8 mouse cellular contexts compared by ENCODE assay signal in the genomic region with DNA sequence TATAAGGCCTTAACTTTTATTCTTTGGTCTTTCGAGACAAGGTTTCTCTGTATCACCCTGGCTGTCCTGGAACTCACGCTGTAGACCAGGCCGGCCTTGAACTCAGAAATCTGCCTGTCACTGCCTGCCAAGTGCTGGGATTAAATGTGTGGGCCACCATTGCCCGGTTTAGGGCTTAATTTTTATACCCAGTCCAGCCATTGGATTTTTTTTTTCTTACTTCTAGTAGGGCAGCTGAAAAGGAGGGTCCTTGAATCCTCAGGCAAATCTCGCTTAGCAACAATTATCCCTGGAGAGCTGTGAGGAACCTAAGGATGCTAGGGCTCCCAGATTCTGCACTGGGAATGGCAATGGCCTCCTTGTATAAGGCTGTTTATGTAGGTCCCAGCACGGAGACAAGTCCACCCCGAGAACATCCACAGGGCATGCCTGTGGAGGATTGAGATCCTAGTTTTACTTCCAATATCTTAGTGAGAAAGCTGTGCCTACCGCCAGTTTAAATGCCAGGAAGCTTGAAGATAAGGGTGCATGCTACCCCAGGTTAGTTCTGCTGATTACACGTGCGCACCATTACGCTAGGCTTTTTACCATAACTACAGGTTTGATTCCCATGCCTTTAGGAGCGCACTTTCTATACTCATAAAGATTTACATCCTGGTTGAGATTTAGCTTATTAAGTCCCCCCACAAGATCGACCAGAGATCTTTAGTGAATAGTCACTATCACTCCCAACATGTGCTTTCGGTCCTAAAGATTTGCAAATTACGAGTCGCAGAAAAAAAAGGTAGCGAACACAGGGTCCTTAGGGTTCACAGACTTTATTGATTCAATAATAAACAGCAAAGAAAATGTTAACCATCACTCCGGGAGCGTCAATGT. TPM values are rescaled to one million over a fixed set of nuclear protein-coding genes. Genes with fewer than 3 reads are reported as not detected.
DNase-seq lines count a peak whose midpoint lies in the region; ATAC-seq and TF ChIP-seq lines count a peak whose summit lies in the region.

No protein-coding gene starts in this region.

- no peaks in the 10 kb centered on the region for H3K9me3 ChIP-seq in neural tube, embryonic 11.5 days (ENCODE audit: control insufficient read depth, low read length)
- no peaks in the 10 kb centered on the region for H3K9me3 ChIP-seq in embryonic facial prominence, embryonic 14.5 days (ENCODE audit: control insufficient read depth, low read length)
- H3K9me3 ChIP-seq in limb, embryonic 14.5 days (ENCODE audit: control insufficient read depth, low read length), result no peaks in the 10 kb centered on the region
- H3K9me3 ChIP-seq in stomach, embryonic 15.5 days, result no peaks in the 10 kb centered on the region

- TF ChIP-seq POLR2A in limb, embryonic 14.5 days (IDR thresholded peaks at IDR 0.05; ENCODE audit: borderline replicate concordance, extremely low read depth, insufficient read depth, insufficient read length), result no peak

- no peak for DNase-seq in neural tube, embryonic 11.5 days (ENCODE audit: low spot score)
- DNase-seq in neural tube, embryonic 10.5 days (ENCODE audit: extremely low spot score, low spot score), result no peak
- peak; percentile 8 for DNase-seq in embryonic facial prominence, embryonic 14.5 days (ENCODE audit: low spot score)
- no peak for DNase-seq in limb, embryonic 14.5 days (ENCODE audit: low spot score)
- DNase-seq in urinary bladder, adult 18-20 months (ENCODE audit: low spot score in 2 of 2), result no peak
- no peak for DNase-seq in testis, postnatal 14 days (ENCODE audit: low spot score)
- DNase-seq in right cerebral cortex, postnatal 14 days, result no peak

- H3K36me3 ChIP-seq in neural tube, embryonic 11.5 days (ENCODE audit: control insufficient read depth, insufficient read depth, low read length), result 0 out of 2 replicates have a peak, but pooled peaks cover 2% of the 10 kb centered on the region
- H3K36me3 ChIP-seq in embryonic facial prominence, embryonic 14.5 days (ENCODE audit: control insufficient read depth, insufficient read depth, low read length), result peaks cover 14% of the 10 kb centered on the region
- H3K36me3 ChIP-seq in limb, embryonic 14.5 days (ENCODE audit: control insufficient read depth, insufficient read depth, low read length), result peaks cover 16% of the 10 kb centered on the region
- H3K36me3 ChIP-seq in stomach, embryonic 15.5 days, result 0 out of 2 replicates have a peak, but pooled peaks cover 4% of the 10 kb centered on the region

- no peaks in the 10 kb centered on the region for H3K27me3 ChIP-seq in neural tube, embryonic 11.5 days (ENCODE audit: control insufficient read depth, insufficient read depth, low read length)
- H3K27me3 ChIP-seq in embryonic facial prominence, embryonic 14.5 days (replicated peaks; ENCODE audit: control insufficient read depth, insufficient read depth, low read length), result no peaks in the 10 kb centered on the region
- no peaks in the 10 kb centered on the region for H3K27me3 ChIP-seq in limb, embryonic 14.5 days (ENCODE audit: control insufficient read depth, insufficient read depth, low read length)
- no peaks in the 10 kb centered on the region for H3K27me3 ChIP-seq in stomach, embryonic 15.5 days (replicated peaks)

- peak overlapping the region; percentile 58 for H3K27ac ChIP-seq in neural tube, embryonic 11.5 days (ENCODE audit: low read depth, low read length)
- H3K27ac ChIP-seq in embryonic facial prominence, embryonic 14.5 days (replicated peaks; ENCODE audit: low read depth, low read length), result peak overlapping the region; percentile 75
- peak overlapping the region; percentile 88 for H3K27ac ChIP-seq in limb, embryonic 14.5 days (replicated peaks; ENCODE audit: low read depth, low read length)
- H3K27ac ChIP-seq in stomach, embryonic 15.5 days, result peak overlapping the region; percentile 80

- H3K4me3 ChIP-seq in neural tube, embryonic 11.5 days (ENCODE audit: low read depth, low read length), result peak overlapping the region; percentile 68
- H3K4me3 ChIP-seq in embryonic facial prominence, embryonic 14.5 days (ENCODE audit: low read depth, low read length), result peak overlapping the region; percentile 70
- H3K4me3 ChIP-seq in limb, embryonic 14.5 days (replicated peaks; ENCODE audit: low read length), result peak overlapping the region; percentile 77
- peak overlapping the region; percentile 59 for H3K4me3 ChIP-seq in stomach, embryonic 15.5 days (replicated peaks)

- H3K4me2 ChIP-seq in neural tube, embryonic 11.5 days (ENCODE audit: low read depth), result peak overlapping the region; percentile 80
- peak overlapping the region; percentile 82 for H3K4me2 ChIP-seq in embryonic facial prominence, embryonic 14.5 days (ENCODE audit: low read depth, low read length)
- H3K4me2 ChIP-seq in limb, embryonic 14.5 days (replicated peaks; ENCODE audit: low read depth, low read length, severe bottlenecking), result peak overlapping the region; percentile 84
- peak overlapping the region; percentile 57 for H3K4me2 ChIP-seq in stomach, embryonic 15.5 days

- peak overlapping the region; percentile 84 for H3K9ac ChIP-seq in neural tube, embryonic 11.5 days (ENCODE audit: low read length)
- peak overlapping the region; percentile 92 for H3K9ac ChIP-seq in embryonic facial prominence, embryonic 14.5 days (ENCODE audit: low read depth, low read length)
- H3K9ac ChIP-seq in limb, embryonic 14.5 days (ENCODE audit: low read depth, low read length, severe bottlenecking), result peak overlapping the region; percentile 86
- H3K9ac ChIP-seq in stomach, embryonic 15.5 days, result peak overlapping the region; percentile 55; the same call in 1 of the 2 replicates

- H3K4me1 ChIP-seq in neural tube, embryonic 11.5 days (ENCODE audit: control insufficient read depth, insufficient read depth, low read length), result peaks cover 8% of the 10 kb centered on the region
- peaks cover 7% of the 10 kb centered on the region for H3K4me1 ChIP-seq in embryonic facial prominence, embryonic 14.5 days (ENCODE audit: control insufficient read depth, insufficient read depth, low read length)
- H3K4me1 ChIP-seq in limb, embryonic 14.5 days (ENCODE audit: control insufficient read depth, insufficient read depth, low read length), result peaks cover 10% of the 10 kb centered on the region; the same call in 1 of the 2 replicates
- peaks cover 6% of the 10 kb centered on the region; the same call in 1 of the 2 replicates for H3K4me1 ChIP-seq in stomach, embryonic 15.5 days

- 13% methylated on average over 19 of the region's 19 CpGs for WGBS in neural tube, embryonic 11.5 days
- WGBS in embryonic facial prominence, embryonic 14.5 days, result 16% methylated on average over 19 of the region's 19 CpGs
- WGBS in limb, embryonic 14.5 days, result 13% methylated on average over 19 of the region's 19 CpGs
- 13% methylated on average over 19 of the region's 19 CpGs for WGBS in stomach, embryonic 15.5 days

- no peak for ATAC-seq in neural tube, embryonic 11.5 days (ENCODE audit: insufficient read depth, low FRiP score, low TSS enrichment)
- no peak for ATAC-seq in embryonic facial prominence, embryonic 14.5 days (ENCODE audit: low read depth)
- ATAC-seq in limb, embryonic 14.5 days (ENCODE audit: low FRiP score, low read depth), result no peak
- ATAC-seq in stomach, embryonic 15.5 days (ENCODE audit: insufficient read depth, low FRiP score, low read depth), result no peak

RNA-seq across cellular contexts. Expression of gene 1810009A15Rik, which starts 0.8 kb away (rescaled TPM):
- 103 and 112 TPM in 2 replicates for polyA plus RNA-seq in neural tube, embryonic 11.5 days (2014; fragmentation: Nextera tagmentation; extraction: Ambion mirVana)
- 77.4 and 86.6 TPM in 2 replicates for polyA plus RNA-seq in embryonic facial prominence, embryonic 14.5 days (2014; fragmentation: Nextera tagmentation; extraction: Ambion mirVana)
- polyA plus RNA-seq in limb, embryonic 14.5 days (2012; rRNA removed), result 50.1 and 92.1 TPM in 2 replicates
- 80.2 and 87.6 TPM in 2 replicates for polyA plus RNA-seq in limb, embryonic 14.5 days (2014; fragmentation: Nextera tagmentation; extraction: Ambion mirVana)
- polyA plus RNA-seq in stomach, embryonic 15.5 days (2015; fragmentation: Nextera tagmentation; extraction: Ambion mirVana), result 82.3 and 82.9 TPM in 2 replicates

RNA-seq across cellular contexts. Expression of gene Gm49416, which starts 0.9 kb away (rescaled TPM):
- not detected in 2 replicates for polyA plus RNA-seq in neural tube, embryonic 11.5 days (2014; fragmentation: Nextera tagmentation; extraction: Ambion mirVana)
- not detected in 2 replicates for polyA plus RNA-seq in embryonic facial prominence, embryonic 14.5 days (2014; fragmentation: Nextera tagmentation; extraction: Ambion mirVana)
- polyA plus RNA-seq in limb, embryonic 14.5 days (2012; rRNA removed), result 0.38 TPM in 1 of 2 replicates, not detected in the other
- 0.50 TPM in 1 of 2 replicates, not detected in the other for polyA plus RNA-seq in limb, embryonic 14.5 days (2014; fragmentation: Nextera tagmentation; extraction: Ambion mirVana)
- not detected in 2 replicates for polyA plus RNA-seq in stomach, embryonic 15.5 days (2015; fragmentation: Nextera tagmentation; extraction: Ambion mirVana)

RNA-seq across cellular contexts. Expression of gene Gm49403, which starts 4.1 kb away (rescaled TPM):
- polyA plus RNA-seq in neural tube, embryonic 11.5 days (2014; fragmentation: Nextera tagmentation; extraction: Ambion mirVana), result not detected in 2 replicates
- polyA plus RNA-seq in embryonic facial prominence, embryonic 14.5 days (2014; fragmentation: Nextera tagmentation; extraction: Ambion mirVana), result not detected in 2 replicates
- not detected in 2 replicates for polyA plus RNA-seq in limb, embryonic 14.5 days (2012; rRNA removed)
- polyA plus RNA-seq in limb, embryonic 14.5 days (2014; fragmentation: Nextera tagmentation; extraction: Ambion mirVana), result not detected in 2 replicates
- polyA plus RNA-seq in stomach, embryonic 15.5 days (2015; fragmentation: Nextera tagmentation; extraction: Ambion mirVana), result not detected in 2 replicates

RNA-seq across cellular contexts. Expression of gene Lbhd1, which starts 4.3 kb away (rescaled TPM):
- 93.5 and 93.8 TPM in 2 replicates for polyA plus RNA-seq in neural tube, embryonic 11.5 days (2014; fragmentation: Nextera tagmentation; extraction: Ambion mirVana)
- polyA plus RNA-seq in embryonic facial prominence, embryonic 14.5 days (2014; fragmentation: Nextera tagmentation; extraction: Ambion mirVana), result 60.2 and 68.8 TPM in 2 replicates
- polyA plus RNA-seq in limb, embryonic 14.5 days (2012; rRNA removed), result 6.0 and 6.1 TPM in 2 replicates
- polyA plus RNA-seq in limb, embryonic 14.5 days (2014; fragmentation: Nextera tagmentation; extraction: Ambion mirVana), result 59.6 and 70.0 TPM in 2 replicates
- polyA plus RNA-seq in stomach, embryonic 15.5 days (2015; fragmentation: Nextera tagmentation; extraction: Ambion mirVana), result 69.9 and 93.9 TPM in 2 replicates

RNA-seq across cellular contexts. Expression of gene Ints5, which starts 5.0 kb away (rescaled TPM):
- 40.8 and 49.9 TPM in 2 replicates for polyA plus RNA-seq in neural tube, embryonic 11.5 days (2014; fragmentation: Nextera tagmentation; extraction: Ambion mirVana)
- polyA plus RNA-seq in embryonic facial prominence, embryonic 14.5 days (2014; fragmentation: Nextera tagmentation; extraction: Ambion mirVana), result 34.8 and 35.1 TPM in 2 replicates
- polyA plus RNA-seq in limb, embryonic 14.5 days (2012; rRNA removed), result 34.5 and 46.5 TPM in 2 replicates
- polyA plus RNA-seq in limb, embryonic 14.5 days (2014; fragmentation: Nextera tagmentation; extraction: Ambion mirVana), result 33.4 and 36.6 TPM in 2 replicates
- 36.8 and 43.6 TPM in 2 replicates for polyA plus RNA-seq in stomach, embryonic 15.5 days (2015; fragmentation: Nextera tagmentation; extraction: Ambion mirVana)
